Mouse (Mus musculus): ENCODE measurements around the gene Optc. TPM values are rescaled to one million over a fixed set of nuclear protein-coding genes. Genes with fewer than 3 reads are reported as not detected.

Gene Optc
- polyA plus RNA-seq, 1 experiment = 133 TPM

DNA sequence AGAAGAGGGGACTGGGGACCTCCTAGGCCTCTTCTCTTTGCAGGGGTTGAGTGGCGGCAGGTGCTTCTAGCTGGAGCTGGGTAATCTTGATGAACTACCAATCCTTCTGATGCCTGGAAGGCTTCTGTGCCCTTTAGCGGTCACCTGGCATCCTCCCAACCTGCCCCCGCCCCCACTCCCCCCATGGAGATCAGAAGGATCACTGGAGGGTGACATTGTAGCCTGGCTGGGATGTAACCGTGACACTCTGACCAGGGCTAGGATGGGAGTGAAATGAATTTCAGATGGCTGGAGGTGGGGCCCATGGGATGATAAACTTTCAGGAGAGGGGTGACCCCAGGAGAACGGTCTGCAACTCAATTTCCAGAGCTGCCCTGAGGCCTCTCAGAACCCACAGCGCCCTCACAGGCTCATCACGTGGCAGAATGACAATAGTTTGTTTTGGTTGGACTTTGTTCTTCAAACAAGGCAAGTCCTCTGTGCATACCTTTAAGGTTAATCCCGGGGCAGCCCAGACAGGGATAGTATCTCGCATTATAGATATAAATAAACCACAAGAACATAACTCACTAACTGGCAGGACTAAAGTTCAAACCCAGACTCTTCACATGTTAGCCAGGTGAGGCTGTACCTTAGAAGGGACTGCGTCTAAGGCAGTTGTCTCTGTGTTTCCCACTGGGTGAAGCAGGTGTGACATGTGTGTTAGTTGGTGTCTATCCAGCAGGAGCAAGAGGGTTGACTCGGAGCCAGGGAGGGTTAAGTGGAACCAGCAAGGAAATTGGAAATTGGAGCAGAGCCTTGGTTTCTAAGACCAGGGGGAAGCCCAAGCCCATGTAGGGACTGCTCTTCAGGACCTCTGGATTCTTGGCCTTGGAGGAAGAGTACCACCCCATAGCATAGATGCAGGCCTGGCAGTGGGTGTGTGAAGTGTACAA lies 25.2 kb downstream of the Optc start:
- no peak for DNase-seq (ENCODE audit: low spot score)

DNA sequence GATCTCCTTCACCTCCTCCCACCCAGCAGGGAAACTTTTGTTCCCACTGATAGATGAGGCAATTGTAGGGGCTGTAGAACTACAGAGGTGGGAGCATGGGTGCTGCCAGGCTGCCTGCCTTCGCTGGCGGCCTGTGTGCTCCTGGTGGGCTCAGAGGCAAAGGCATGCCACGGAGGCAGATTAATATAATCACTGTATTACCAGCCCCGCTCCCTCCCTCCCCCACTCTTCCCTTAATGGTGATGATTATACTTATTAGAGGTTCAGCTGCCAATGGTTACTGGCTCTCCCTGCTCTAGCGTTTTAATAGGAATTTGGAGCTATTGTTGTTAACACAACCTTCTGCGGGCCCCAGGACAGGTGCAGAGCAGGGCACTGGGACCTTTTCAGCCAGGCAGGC lies 26.0 kb downstream of the Optc start:
- DNase-seq (ENCODE audit: low spot score) = no peak

DNA sequence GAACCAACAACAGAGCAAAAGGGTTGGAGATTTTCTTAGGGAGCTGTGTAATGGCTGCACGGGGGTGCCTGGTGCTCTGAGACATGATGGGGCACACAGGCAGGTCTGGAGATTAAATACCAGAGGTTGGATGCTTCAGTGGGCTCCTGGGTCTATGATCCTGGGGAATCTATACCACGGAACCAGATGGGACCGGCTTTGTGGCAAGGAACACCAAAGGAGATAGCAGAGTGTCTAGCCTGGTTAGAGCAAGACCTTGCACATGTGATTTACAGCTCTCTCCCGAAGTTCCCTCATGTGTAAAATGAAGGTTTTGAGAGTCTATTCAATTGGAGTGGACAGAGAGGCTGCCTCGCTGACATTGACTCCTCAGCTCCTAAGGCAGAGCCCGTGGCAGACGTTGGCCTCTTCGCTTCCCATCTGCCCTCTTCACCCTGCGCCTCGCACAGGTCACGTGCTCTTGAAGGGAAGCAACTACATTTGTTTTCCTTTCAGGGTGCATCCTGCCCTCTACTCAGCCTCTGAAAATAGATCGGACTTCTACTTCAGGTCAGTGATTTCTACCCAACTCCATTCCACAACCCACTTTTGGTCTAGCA lies 28.9 kb downstream of the Optc start:
- no peak for DNase-seq (ENCODE audit: low spot score)

DNA sequence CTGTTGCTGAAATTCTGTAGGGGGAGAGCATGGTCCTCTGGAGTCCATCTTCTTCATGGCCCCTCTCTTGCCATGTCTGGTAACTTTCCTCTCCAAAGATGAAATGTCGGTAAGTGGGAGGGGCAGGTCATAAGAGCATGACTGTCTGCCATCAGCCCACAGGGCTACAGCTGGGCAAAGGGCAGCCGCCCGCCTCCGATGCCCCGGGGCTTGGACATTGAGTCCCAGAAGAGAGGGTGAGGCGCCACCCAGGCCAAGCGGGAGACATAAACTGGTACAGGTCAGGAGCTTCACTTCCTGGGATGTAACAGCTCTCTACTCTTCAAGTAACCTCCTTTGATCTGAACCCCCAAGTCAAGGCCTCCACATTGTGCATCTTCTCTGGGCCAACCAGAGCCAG lies 30.9 kb downstream of the Optc start:
- no peak for DNase-seq (ENCODE audit: low spot score)

DNA sequence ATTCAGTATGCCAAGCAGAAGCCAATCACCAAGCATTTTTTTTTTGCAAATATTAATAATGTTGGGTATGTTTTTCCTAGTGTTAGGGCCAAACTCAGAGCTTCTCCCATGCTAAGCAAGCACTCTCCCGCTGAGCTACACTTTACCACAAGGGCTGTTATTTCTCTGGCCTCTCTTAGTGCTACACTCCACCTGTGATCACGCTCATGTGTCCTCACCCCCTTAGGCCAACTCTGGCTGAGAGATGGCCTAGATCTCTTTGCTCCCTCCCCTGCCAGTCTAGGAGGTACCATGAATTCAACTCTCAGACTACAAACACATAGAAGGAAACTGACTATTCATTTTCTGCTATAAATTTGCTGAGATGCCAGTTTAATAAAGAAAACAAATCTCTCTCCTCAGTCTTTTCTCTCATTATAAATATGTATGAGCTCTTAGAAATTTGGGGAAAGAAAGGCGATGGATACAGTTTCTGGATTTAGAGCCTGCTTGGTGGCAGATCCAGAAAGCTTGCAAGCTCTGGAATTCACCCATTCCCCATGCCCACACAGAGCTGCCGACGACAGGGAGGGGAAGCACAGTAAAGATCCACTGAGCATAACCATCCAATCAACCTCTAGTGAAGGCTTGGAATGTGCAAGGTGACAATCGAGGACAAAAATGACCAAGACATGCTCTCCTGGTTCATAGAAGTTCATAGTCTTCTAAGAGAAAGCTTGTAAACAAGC lies 34.5 kb downstream of the Optc start:
- DNase-seq (ENCODE audit: low spot score) = no peak

DNA sequence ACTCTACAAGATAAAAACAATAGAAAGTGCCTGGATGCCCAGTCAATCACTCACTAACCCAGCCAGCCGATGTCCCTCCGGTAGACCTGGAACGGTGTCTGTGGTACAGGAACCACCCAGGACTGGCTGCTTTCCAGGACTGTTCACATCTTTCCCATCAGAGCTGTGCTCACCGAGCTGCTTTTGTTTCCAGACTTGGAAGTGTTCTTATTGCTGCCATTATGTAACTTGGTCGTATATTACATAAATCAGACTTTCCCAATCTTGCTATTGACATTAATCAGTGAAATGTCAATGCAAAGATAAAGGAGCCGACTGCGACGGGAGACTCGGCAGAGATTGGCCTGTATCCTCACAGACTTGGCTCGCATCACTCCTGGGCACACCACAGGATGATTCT lies 36.6 kb downstream of the Optc start:
- DNase-seq (ENCODE audit: low spot score) = no peak

DNA sequence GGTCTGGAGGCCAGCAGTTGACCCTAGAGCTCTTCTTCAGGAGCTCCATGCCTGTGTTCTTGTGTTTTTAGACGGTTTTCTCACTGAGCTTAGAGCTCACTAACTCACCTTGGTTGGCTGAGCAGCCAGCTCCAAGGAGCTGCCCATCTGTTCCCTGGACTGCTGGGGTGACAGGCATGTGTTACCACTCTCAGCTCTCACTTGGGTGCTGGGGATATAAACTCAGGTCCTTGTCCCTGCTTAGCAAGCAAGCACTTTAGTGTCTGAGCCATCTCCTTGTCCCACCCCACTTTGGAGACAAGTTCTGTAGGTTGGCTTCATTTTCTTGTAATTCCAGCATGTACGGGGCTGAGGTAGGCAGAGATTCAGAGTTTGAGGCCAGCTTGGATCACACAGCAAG lies 38.6 kb downstream of the Optc start:
- DNase-seq (ENCODE audit: low spot score) = no peak

DNA sequence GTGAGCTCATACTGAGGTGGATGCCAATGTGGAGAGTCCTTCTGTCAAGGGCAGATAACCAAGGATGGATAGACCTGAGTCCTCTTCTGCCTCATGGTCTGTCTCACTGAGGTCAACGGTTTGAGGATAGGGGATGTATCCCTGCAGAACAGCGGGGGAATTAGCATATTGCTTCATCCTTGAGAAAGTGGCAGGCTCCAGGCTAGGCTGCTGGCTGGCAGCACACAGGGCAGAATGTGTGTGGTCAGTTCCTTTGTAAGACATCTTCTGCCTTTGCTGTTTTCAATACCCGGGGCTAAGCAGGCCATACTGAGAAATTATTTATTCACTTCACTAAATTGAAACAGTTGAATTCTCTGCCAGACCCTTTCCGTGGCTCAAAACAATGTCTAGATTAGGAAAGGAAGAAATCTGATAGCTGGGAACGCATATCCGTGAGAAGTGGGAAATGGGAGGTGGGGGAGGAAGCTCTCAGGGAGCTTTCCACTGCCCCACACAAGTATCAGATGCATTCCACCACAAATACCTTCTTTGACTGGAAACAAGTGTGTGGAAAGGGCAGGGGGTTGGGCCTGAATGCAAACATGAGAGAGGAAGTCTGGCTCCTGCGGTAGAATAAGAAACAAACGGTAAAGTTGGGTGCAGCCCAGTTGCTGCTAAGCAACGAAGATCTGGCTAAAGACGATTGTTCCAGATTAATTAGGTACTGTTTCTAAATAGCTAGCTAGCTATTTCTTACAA lies 44.4 kb downstream of the Optc start:
- no peak for DNase-seq (ENCODE audit: low spot score)

DNA sequence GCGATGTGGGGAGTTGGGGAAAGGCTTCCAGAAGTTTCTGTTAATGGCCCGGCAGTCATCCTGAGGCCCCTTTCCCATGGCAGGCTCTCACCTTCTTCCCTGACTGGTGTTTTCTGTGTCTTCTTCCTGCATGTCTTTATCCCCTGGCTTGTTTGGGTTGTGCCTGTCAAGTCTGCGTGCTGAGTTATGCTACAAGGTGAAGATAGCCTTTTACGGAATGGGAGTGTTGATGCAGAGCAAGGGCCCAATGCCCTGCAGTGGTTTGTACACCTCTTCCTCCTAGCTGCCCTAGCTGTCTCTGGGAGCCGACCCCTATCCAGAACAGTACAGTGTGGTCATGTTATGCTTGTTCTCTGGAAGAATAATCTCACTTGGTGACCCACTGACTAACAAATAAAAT lies 46.8 kb downstream of the Optc start:
- DNase-seq (ENCODE audit: low spot score) = no peak

DNA sequence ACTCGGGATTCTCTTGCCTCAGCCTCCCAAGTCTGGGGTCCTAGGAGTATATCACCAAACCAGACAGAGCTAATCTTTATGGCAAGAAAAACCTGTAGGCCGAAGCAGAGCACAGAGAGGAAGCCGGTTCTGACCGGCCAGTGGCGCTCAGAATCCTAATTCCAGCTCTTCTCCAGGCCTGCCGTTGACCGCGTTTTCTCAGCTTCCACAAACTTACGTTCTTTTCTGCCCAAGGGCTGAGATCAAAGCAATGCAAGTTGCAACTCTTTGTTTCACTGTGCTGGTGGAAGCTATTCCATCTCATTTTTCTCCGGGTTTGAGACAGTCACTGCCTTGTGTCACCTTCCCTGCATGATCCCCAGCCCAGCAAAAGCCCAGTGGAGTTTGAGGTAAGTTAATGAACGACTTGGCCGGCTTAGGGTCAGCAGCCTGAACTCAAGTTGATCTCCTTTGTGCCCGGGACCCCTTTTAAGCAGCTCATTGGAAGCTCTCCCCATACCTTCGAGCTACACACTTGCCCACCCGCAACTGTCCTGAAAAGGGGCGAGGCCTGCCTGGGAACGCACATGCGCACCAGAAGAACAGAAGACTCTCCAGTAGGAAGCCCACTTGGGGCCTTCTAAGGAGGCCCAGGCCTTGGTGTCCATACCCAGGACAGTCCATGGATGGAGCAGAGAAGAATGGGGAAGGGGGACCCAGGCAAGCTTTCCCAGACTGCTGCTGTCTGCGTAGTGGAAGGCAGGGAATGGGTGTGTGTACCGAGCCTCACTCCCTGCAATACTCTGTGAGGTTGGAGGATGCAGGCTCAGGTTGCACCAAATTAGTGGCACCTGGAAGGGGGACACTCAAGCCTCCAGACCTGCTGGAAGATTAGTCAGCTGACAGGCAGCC lies 47.7 kb downstream of the Optc start:
- no peak for DNase-seq (ENCODE audit: low spot score)

DNA sequence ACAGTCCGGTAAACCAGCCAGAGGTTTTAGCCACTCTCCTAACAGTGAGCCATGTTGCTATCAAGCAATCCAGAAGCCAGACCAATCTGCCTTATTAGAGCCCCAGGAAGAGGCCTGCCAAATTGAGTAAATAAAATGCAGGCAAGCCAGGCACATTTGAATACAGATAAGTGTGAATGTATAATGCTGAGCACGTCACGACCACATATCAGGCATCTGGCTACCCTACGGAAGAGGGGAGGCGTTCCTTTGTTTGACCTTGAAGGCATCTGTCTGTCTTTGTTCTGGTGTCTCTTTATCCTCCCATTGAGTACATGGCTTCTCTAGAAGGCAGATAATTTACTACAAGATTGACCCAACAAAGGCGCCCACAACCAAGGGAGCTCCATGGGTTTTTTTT lies 48.5 kb downstream of the Optc start:
- DNase-seq (ENCODE audit: low spot score) = no peak

DNA sequence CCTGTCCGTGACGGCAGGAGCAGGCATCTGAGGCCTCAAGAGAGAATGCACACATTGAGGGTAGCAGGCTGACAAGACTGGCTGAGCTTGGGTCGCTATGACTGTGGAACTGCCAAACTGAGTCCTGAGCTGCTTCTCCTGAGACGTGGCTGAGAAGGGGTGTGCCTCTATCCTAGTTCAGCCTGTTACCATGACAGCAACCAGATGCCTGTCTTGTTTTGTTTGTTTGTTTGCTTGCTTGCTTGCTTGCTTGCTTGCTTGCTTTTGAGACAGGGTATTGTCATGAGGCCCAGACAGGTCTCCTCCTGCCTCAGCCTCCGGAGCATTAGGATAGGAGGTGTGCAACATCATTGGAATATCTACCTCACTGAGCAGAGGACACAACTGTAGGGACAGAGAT lies 50.0 kb downstream of the Optc start:
- no peak for DNase-seq (ENCODE audit: low spot score)

DNA sequence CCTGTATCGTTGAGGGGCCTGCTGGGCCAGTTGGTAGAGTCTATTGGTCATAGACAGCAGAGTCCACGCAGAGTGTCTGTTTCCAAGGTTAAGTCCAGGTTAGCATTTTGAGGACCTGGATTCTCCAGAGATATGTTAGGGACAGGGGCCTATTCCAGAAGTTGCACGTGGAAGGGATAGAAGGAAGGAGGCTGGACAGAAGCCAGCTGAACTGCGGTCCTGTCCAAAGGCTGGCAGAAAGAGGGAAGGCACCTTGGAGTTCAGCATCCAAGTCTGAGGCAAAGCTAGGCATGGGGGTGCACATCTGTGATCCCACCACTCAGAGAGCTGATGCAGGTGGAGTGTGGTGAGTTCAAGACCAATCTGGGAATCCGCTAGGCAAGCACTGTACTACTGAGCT lies 50.6 kb downstream of the Optc start:
- DNase-seq (ENCODE audit: low spot score) = no peak

DNA sequence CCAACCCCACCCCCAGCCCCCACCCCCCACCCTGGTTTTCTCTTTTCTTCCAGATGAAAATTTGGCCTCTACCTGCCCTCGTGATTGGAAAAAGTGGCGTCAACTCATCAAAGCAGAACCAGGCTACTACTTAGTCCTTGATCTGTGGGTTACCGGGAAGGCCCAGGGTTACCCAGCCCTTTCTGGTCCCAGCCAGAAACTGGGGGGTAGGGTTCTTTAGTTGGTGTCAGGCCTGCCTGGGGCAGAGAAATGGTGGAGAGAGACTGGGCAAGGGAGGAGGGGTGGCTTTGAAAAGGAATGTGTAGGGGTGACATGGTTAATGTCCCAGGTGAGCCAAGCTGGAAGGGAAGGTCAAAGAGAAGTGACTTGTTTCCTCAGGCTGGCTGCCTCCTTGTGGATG lies 51.1 kb downstream of the Optc start:
- DNase-seq (ENCODE audit: low spot score) = no peak

DNA sequence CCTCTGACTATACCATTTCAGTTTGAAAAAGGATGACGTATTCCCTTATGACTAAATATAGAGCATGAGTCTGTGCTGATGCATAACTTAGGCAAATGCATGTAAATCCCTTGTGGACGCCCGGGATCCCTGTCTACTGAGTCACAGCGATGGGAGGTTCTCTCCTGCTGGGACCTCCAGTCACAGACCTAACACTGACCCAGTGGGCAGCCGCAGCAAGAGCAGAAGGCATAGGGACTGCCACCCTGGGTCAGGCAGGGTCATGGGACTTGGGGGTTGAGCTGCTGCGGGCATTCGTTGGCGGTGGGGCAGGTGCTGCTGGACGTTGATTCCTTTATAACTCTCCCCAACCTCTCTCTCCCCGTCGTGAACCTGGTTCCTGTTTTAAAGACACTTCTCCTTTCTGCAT lies 51.7 kb downstream of the Optc start:
- no peak for DNase-seq (ENCODE audit: low spot score)

DNA sequence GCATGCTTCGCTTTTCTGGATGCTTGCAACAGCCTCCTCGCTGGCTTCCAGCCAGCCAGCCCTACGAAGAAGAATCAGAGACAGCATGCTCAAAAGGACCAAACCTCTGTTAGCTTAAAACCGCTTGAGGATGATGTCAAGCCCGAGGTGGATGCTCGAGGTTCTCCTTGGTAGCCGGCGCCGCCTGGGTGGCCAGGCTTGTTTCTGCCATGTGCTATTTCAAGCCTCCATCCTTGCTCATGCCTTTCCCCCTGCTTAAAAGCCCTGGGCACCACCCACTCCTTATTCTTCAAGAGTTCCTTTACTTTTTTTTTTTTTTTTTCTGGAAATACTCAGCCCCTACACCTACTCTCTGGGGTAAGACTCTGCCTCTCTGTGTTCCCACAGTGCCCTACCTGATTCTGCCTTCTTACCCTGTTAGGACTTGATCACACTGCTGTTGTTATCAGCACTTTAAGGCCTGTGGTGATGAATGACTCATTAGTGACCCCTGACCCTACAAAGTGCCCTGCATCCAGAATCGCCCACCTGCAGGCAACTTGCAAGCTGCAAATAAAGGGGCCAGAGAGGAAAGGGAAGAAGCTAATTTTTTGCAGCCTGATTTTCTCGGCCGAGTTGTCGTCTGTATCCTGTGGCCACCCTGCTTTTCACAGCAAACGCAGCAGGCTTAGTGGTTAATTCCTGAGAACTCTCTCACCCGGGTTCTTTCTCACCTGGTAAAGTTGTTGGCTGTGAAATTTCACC lies 52.4 kb downstream of the Optc start:
- DNase-seq (ENCODE audit: low spot score) = no peak

DNA sequence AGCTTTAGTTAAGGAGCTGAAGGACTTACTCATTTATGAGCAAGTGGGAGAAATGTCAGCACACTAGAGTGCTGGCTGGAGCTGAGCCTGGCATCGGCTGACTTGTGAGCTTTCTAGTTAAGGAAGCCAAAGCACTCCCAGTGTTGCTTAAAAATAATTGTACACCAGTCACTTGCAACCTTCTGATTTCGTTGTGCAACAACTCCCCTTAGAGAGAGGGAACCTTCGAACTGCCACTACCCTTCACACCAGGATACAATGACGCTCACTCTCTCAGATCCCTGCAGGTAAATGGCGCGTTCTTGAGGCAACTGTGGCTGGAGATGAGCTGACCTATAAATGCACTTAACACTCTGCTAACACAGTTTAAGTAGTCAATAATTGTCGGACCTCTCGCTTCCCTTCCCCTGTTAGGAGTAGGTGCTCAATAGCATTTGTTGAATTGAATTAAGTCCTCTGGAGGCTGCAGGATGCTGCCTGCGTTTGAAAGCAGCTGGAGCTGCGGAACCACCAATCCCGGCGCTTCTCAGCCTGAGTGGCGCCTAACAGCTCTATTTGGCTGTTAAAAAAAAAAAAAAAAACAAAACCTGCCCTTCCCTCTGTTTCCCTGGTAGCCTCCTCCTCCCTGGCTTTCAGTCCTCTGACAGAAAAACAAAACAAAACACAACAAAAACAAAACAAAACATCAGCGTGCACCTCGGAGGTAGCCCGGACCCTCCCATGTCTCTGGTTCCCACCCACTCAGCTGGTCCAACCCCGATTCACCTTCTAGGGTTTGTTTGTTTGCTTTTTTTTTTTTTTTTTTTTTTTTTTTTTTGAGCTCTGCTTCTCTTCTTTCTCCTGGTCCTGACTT lies 53.2 kb downstream of the Optc start:
- no peak for DNase-seq (ENCODE audit: low spot score)
